Mouse (Mus musculus): ENCODE measurements around the gene Hydin.
"Not testable (repeated sequence)": the region's sequence is repeated elsewhere in the genome, so short reads cannot be mapped to it uniquely, and the experiment has no call there.

Hydin gene

GRCm38 (mm10) chr8:110266741-110267140, at the start of gene Hydin:
Gene Hydin (plus strand): TSS chr8:110266977.
- DNase-seq (ENCODE audit: low read depth in 1 of 2, low spot score in 2 of 2): no peak

DNA sequence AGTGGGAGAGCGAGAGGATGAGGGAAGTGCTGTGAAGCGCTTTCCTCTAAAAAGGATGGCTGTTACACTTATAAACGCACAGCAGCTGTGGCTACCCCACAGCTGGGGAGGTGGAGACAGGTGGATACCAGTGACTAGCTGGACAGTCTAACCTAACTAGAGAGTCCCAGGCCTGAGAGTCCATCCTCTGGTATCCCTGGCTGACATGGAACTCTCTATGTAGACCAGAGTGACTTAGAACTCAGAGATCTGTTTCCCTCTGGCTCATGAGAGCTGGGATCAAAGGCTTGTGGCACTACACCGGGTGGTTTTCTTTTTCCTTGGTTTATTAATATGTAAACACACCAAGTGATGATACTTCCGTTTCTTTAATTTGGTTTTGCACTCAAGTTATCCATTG, 49.6 kb upstream of the Hydin start:
- no peak for DNase-seq (ENCODE audit: low read depth in 1 of 2, low spot score in 2 of 2)

GRCm38 (mm10) chr8:110217681-110218131, 49.1 kb upstream of the Hydin start:
- DNase-seq (ENCODE audit: low read depth in 1 of 2, low spot score in 2 of 2): peak; percentile 96 to 98

DNA sequence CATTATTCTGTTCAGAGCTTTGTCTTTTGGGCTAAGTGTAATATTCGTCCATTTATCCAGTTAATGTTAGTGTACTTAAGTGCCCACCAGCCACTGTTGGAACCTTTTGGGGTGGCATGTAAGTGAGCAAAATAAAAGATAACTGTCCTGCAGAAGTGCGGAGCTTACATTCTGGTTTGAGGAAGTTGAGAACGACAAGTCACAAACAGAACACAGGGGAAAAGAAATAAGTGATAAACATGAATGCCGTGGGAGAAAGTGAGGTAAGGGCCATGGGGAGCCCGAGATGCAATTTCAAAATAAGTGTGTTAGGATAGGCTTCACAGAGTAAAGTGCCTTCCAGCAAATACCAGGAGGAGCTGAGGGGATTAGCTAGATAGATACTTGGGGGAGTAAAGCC, 48.3 kb upstream of the Hydin start:
- DNase-seq (ENCODE audit: low read depth in 1 of 2, low spot score in 2 of 2): no peak

GRCm38 (mm10) chr8:110220936-110221335, 45.8 kb upstream of the Hydin start:
- no peak for DNase-seq (ENCODE audit: low read depth in 1 of 2, low spot score in 2 of 2)

- no peak for DNase-seq (ENCODE audit: low read depth in 1 of 2, low spot score in 2 of 2)
Measured at GRCm38 (mm10) chr8:110230803-110231202, 36.0 kb upstream of the Hydin start.

DNA sequence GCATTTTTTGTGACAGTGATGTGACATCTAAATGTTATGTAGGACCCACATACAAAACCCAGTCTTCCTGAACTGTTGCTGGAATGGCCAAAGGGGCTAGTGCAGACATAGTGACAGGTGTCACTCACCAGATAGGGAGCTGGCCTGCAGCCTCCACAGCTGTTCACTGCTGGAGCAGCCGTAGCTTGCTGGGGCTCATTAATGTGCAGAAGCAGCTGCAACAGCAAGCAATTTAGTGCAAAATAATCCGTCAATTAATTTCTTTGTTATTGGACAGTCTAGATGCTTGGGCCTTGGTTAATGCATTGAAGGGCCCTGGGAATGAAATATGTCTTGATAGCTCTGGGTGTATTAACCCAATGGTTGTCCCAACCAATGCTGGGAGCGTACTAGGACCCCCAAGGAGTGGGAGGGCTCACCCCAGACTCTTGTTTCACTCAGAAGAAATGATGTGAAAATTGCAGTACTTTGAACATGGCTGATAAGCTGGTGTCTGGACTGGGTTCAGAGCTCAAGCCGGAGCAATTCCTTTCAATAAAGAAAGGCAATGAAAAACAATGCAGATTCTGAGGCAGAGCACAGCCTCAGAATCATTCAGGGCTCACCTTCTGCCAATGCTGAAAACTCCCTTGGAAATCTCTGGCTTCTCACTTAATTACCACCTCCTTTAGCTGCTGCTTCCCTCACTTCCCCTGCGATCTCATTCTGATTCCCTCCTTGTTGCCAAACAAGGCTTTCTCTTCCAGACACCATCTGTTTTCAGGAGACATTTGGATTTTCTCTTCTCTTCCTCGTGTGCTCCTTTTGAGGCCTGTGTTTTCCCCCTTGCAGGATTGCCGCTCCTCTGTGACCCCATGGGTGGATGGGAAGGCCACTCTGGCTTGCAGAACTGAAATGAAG, 24.2 kb upstream of the Hydin start:
- DNase-seq (ENCODE audit: low read depth in 1 of 2, low spot score in 2 of 2): no peak

DNA sequence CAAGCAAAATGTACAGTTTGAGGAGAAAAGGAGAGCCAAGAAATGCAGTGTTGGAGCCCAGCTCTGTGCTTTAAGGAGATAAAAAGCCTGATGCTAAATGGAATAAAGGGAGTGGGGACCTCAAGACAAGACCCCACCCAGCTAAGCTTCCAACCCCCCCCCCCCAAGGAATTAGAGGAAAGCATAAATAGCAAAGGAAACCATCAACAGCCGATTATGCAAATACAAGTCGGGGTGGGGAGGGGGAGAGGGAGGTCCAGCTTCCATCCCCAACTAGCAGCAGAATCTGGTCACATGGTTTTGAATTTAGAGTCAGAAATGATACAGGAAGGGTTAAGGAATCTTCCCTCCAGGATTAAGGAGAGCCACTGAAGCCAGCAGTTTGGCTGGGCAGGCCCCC, 22.2 kb upstream of the Hydin start:
- no peak for DNase-seq (ENCODE audit: low read depth in 1 of 2, low spot score in 2 of 2)

- DNase-seq (ENCODE audit: low read depth in 1 of 2, low spot score in 2 of 2): no peak
Measured at GRCm38 (mm10) chr8:110247238-110247637, 19.5 kb upstream of the Hydin start.

DNA sequence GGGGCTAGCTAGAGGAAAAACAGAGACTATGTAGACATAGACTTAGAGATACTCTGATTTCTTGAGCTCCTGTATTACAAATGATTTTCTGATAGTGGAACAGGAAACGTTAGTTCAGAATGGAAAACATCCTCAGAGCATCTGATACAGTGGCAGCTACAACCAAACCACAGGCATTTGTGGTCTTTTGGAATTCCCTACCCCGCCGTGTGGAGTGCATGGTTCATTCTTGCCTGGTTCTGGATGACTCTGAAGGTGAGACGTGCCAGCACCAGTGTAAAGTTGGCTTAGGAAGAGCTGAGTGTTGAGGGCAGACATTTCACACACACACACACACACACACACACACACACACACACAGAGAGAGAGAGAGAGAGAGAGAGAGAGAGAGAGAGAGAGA, 12.8 kb upstream of the Hydin start:
- DNase-seq (ENCODE audit: low read depth in 1 of 2, low spot score in 2 of 2): no peak

DNA sequence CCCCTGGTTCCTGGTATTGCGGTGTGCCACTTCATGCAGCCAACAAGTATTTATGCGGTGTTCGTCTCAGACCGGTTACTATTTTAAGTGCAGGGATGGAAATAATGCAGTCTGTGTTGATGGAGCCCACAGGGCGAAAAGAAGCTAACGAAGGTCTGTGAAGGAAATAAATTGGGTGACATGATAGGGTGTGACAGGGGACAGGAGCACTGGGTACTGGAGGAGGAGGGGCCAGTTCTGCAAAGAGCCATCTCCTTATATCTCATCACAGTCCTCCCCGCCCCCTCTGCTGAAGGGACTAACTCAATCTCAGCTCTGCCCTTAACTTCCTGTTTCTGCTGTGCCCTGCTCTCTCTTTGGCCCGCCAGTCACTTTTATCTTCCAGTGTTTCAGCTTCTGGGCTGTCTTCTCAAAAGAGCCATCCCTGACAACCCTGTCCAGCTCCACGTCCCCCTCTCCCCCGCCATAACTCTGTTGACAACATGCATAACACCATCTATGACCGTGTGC, 926 bp upstream of the Hydin start:
- no peak for DNase-seq (ENCODE audit: low read depth in 1 of 2, low spot score in 2 of 2)

DNA sequence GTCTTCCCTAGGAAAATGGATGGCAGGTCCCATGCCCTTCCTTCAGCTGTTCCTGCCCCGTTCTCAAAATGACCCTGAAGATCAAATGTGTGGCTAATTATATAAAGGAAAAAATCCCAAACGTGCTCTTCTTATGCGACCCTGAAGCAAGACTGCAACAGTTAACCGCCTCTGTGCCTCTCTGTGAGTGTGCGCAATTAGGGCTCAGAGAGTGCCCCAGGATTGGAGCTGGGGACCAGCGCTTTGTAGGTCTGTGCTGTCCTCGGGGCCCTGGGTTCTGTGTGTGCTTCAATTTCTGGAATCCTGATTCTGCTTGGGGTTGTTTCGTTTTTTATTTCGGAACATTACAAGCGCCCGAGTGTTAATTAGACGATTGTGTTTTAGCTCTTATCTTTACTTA, 491 bp downstream of the Hydin start:
- DNase-seq (ENCODE audit: low read depth in 1 of 2, low spot score in 2 of 2): no peak

- DNase-seq (ENCODE audit: low read depth in 1 of 2, low spot score in 2 of 2): no peak
Measured at GRCm38 (mm10) chr8:110270659-110271058, 3.9 kb downstream of the Hydin start.

GRCm38 (mm10) chr8:110273394-110273793, 6.6 kb downstream of the Hydin start:
- DNase-seq (ENCODE audit: low read depth in 1 of 2, low spot score in 2 of 2): no peak

GRCm38 (mm10) chr8:110275465-110276258, 8.9 kb downstream of the Hydin start:
- DNase-seq (ENCODE audit: low read depth in 1 of 2, low spot score in 2 of 2): no peak

GRCm38 (mm10) chr8:110276259-110276560, 9.4 kb downstream of the Hydin start:
- DNase-seq (ENCODE audit: low read depth in 1 of 2, low spot score in 2 of 2): no peak

DNA sequence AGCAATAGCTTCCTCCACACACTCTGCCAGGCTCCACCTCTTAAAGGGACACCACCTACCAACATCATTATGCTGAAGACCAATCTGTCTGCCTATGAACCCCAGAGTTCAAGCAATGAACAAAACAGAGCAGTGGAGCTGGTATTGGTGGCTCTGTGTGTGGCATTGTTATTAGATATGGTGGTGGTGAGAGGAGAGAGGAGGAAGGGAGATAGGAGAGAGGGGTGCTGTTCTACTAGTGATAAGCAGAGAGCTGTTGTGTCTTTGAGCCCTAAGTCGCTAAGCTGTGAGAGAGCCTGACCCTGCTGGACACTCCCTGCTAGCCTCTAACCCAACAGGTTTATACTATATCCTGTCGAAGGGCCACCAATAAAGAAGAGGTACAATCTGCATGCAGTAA, 45.9 kb downstream of the Hydin start:
- DNase-seq (ENCODE audit: low read depth in 1 of 2, low spot score in 2 of 2): no peak

DNA sequence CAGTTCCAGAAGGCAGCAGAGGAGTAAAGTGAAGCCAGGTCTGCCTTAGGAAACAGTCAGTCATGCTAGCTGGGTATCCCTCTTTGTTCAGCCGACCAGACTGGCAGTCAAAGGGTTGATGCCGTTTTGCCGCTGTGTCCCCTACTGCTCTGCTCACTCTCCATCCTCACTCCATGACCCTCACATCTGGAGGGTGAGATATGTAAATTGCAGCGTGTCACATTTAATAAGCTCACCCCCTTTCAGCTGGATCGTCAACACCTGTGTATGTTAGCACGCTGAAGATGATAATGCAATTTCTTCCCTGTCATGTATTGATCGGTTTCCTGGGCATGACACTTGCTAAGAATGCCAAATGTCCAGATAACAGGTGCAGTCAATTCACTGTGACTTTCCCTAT, 49.0 kb downstream of the Hydin start:
- DNase-seq (ENCODE audit: low read depth in 1 of 2, low spot score in 2 of 2): no peak

DNA sequence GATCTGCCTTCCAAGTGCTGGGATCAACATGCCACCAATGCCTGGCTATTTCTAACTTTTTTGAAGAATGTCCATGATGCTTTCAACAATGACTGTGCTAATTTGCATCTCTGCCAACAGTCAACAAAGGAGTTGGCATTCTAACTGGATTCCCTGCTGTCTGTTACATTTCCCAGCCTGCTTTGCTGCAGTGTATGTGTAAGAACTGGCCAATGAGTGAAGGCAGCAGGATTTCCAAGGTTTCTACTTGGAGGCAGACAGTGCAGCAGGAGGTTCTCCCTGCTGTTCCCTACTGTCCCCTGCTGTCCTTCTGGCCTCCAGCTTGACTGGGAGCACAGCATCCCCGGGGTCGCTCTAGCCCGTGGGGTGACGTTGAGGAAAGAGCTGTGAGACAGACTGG, 52.8 kb downstream of the Hydin start:
- DNase-seq (ENCODE audit: low read depth in 1 of 2, low spot score in 2 of 2): no peak

GRCm38 (mm10) chr8:110321446-110321845, 54.7 kb downstream of the Hydin start:
- no peak for DNase-seq (ENCODE audit: low read depth in 1 of 2, low spot score in 2 of 2)

- no peak for DNase-seq (ENCODE audit: low read depth in 1 of 2, low spot score in 2 of 2)
Measured at GRCm38 (mm10) chr8:110323981-110324574, 57.3 kb downstream of the Hydin start.

- DNase-seq (ENCODE audit: low read depth in 1 of 2, low spot score in 2 of 2): not testable (repeated sequence)
Measured at GRCm38 (mm10) chr8:110327120-110327519, 60.3 kb downstream of the Hydin start.

All from monocyte, adult 2 months (primary cell).